Mouse (Mus musculus) neural tube, embryonic 11.5 days (tissue): ENCODE results near the gene Letmd1. TPM values are rescaled to one million over a fixed set of nuclear protein-coding genes. Genes with fewer than 3 reads are reported as not detected.
"Not testable (repeated sequence)": the region's sequence is repeated elsewhere in the genome, so short reads cannot be mapped to it uniquely, and the experiment has no call there.

ENCODE experiments used
- ATAC-seq: fragments of 200-750 bp; cut with Nextera tagmentation; 2 replicates; pipeline ENCODE4 v1.8.0; 2017; ENCODE audit warnings: moderate number of reproducible peaks, mild to moderate bottlenecking, moderate TSS enrichment, moderate library complexity; ENCODE audit not compliant: insufficient read depth, low FRiP score, low TSS enrichment
- DNase-seq: peaks from one replicate; pipeline ENCODE4 v3.0.0-alpha.2; 2015; ENCODE audit warnings: low spot score
- H3K27ac ChIP-seq: fragments of 300-500 bp; sonication (generic); 2 replicates; pipeline ENCODE4 v1.5.1; 2014; ENCODE audit warnings: low read depth, mild to moderate bottlenecking, low read length
- H3K27me3 ChIP-seq: fragments of 300-500 bp; sonication (generic); 2 replicates; pipeline ENCODE4 v1.6.1; 2014; ENCODE audit warnings: mild to moderate bottlenecking, low read length, mixed read lengths; ENCODE audit not compliant: control insufficient read depth, insufficient read depth
- H3K36me3 ChIP-seq: fragments of 300-500 bp; sonication (generic); 2 replicates; pipeline ENCODE4 v1.6.1; 2014; ENCODE audit warnings: mild to moderate bottlenecking, low read length, moderate library complexity, mixed read lengths; ENCODE audit not compliant: control insufficient read depth, insufficient read depth
- H3K4me1 ChIP-seq: fragments of 300-500 bp; sonication (generic); 2 replicates; pipeline ENCODE4 v1.6.1; 2014; ENCODE audit warnings: low read length, mixed read lengths; ENCODE audit not compliant: control insufficient read depth, insufficient read depth
- H3K4me2 ChIP-seq: fragments of 300-500 bp; sonication (generic); 2 replicates; pipeline ENCODE4 v1.6.1; 2014; ENCODE audit warnings: low read depth, mild to moderate bottlenecking, moderate library complexity
- H3K4me3 ChIP-seq: fragments of 300-500 bp; sonication (generic); 2 replicates; pipeline ENCODE4 v1.5.1; 2014; ENCODE audit warnings: low read depth, low read length
- H3K9ac ChIP-seq: fragments of 300-500 bp; sonication (generic); 2 replicates; pipeline ENCODE4 v1.6.1; 2014; ENCODE audit warnings: mild to moderate bottlenecking, low read length
- H3K9me3 ChIP-seq: fragments of 300-500 bp; sonication (generic); 2 replicates; pipeline ENCODE4 v1.6.1; 2016; ENCODE audit warnings: low read length; ENCODE audit not compliant: control insufficient read depth
- WGBS: fragments of 180-500 bp; shearing (Covaris S2); extraction: QIAGEN DNeasy Blood & Tissue Kit; methylation state at CpG from one replicate; pipeline ENCODE4 v1.1.7; 2014; 5-methylcytosine and 5-hydroxymethylcytosine counted together
- polyA plus RNA-seq: library from polyadenylated mRNA; unstranded; fragments of >200 nt; fragmentation: Nextera tagmentation; extraction: Ambion mirVana; gene quantifications from 2 replicates; pipeline ENCODE4 v1.2.1, GENCODE M21; 2014

Letmd1 gene
- polyA plus RNA-seq: 47.3 and 51.1 TPM in 2 replicates

DNA sequence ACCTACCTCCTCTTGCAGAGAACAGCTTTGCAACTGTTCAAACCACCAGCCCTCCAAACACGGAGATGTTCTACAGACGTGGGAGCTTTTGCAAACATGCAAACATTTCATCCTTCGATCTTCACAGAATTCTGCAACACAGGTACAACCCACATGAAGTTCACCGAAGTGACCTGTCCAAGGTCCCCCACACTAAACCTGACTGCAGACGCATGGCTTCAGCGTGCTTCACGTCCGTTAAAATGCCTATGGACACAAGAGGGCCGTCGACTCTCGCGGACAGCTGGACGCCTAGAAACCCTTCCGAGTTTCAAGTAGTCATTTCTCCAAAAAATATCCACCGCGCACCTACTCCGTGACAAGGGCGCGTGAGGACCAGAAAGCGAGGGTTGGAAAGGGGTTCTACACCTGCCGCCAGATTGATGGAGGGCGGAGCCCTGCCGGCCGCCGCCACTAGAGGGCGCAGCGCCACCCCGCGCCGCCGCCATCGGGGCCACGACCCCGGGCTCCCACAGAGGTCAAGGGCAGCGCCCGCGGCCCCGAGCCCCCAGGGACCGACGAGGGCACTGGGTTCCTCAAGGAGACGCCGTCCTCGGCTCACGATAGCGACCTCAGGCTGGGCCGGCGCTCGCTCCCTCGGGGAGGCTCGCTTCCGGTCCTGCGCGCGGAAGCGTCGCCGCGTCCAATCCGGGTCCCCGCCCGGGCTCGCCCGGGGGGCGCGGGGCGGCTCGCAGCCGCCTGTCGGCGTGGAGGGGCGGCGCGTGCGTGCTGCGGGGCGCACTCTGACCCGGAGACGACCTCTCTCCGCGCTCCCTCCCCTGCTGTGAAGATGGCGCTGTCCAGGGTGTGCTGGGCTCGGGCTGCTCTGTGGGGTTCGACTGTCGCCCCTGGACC is at the start of gene Letmd1:
Gene Letmd1, plus strand, starts transcription at position 729 of the 894 bp plus-strand sequence.
- Histone ChIP-seq H3K9ac (peak within 1 kb of the TSS; percentile 81), H3K27ac (peak within 1 kb of the TSS; percentile 79), H3K9me3 (no peaks in the 10 kb centered on the region), H3K4me2 (peak within 1 kb of the TSS; percentile 88), H3K36me3 (no peaks in the 10 kb centered on the region), H3K4me3 (peak within 1 kb of the TSS; percentile 79), H3K4me1 (peaks cover 19% of the 10 kb centered on the region), H3K27me3 (no peaks in the 10 kb centered on the region)
- ATAC-seq: peak; percentile 94
- WGBS: 2% methylated on average over 81 of the region's 84 CpGs
- DNase-seq: peak; percentile 94

- H3K4me2 ChIP-seq: no peak overlapping the region
- WGBS: 80% methylated on average over 8 of the region's 8 CpGs
- no peaks in the 10 kb centered on the region for H3K9me3 ChIP-seq
- H3K9ac ChIP-seq: no peak overlapping the region
- no peaks in the 10 kb centered on the region for H3K36me3 ChIP-seq
- DNase-seq (no peak), ATAC-seq (no peak)
- H3K27me3 ChIP-seq: peaks cover 5% of the 10 kb centered on the region; the same call in 1 of the 2 replicates
- peaks cover 10% of the 10 kb centered on the region; the same call in 1 of the 2 replicates for H3K4me1 ChIP-seq
- no peak overlapping the region for H3K4me3 ChIP-seq
- 0 out of 2 replicates have a peak overlapping the region, but pooled peaks have one; percentile 20 for H3K27ac ChIP-seq
These were observed 49.5 kb upstream of the Letmd1 start for GRCm38 (mm10) chr15:100419311-100419710.

GRCm38 (mm10) chr15:100419901-100420745 is 48.7 kb upstream of the Letmd1 start:
- ATAC-seq: no peak
- Histone ChIP-seq H3K27ac (no peak overlapping the region), H3K9me3 (no peaks in the 10 kb centered on the region), H3K36me3 (no peaks in the 10 kb centered on the region), H3K9ac (no peak overlapping the region), H3K4me1 (peaks cover 10% of the 10 kb centered on the region; the same call in 1 of the 2 replicates), H3K4me3 (no peak overlapping the region), H3K4me2 (no peak overlapping the region), H3K27me3 (peaks cover 13% of the 10 kb centered on the region)
- no peak for DNase-seq
- WGBS: 71% methylated on average over 9 of the region's 9 CpGs

DNA sequence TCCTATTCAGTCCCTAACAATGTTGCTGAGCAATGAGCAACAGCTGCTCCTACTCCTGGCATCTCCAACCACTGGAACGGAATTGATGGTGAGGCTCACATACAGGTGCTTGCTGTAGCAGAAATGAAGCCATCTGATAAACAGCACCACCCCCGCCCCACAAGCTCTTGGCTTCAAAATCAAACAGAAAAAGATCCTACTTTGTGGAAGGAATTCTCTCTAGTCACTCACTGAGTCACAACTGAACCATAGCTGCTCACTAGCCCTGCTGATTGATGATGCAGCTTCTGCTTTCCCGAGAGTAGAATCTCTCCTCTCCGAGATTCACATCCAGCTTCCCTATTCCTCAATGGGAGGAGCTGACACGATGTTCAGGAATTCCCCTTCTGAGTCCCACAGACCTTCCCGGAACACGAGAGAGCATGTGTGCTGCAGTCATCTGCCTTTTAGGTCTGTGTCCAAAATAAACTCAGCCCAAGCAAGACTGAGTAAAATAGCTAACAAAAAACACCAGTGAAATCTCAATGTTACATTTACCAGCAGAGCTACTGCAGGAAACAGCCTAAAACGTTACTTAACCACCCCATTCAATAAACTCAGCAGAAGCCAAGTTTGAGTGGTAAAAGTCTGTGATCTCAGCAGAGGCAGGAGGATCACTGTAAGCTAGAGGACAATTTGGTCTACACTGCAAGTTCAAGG is 47.6 kb upstream of the Letmd1 start:
- Histone ChIP-seq H3K4me2 (peak overlapping the region; percentile 84), H3K9ac (no peak overlapping the region; the same call in 1 of the 2 replicates), H3K4me3 (no peak overlapping the region), H3K36me3 (no peaks in the 10 kb centered on the region), H3K9me3 (no peaks in the 10 kb centered on the region), H3K27ac (no peak overlapping the region), H3K27me3 (peaks cover 17% of the 10 kb centered on the region), H3K4me1 (peaks cover 10% of the 10 kb centered on the region; the same call in 1 of the 2 replicates)
- DNase-seq: no peak
- WGBS: 44% methylated on average over 8 of the region's 8 CpGs
- no peak for ATAC-seq

GRCm38 (mm10) chr15:100421758-100422197 is 47.0 kb upstream of the Letmd1 start, which contains the start of gene Gm5475:
Gm5475 (plus strand) TSS chr15:100422147.
- 32% methylated on average over 3 of the region's 3 CpGs for WGBS
- 0 out of 2 replicates have a peak within 1 kb of the TSS, but pooled peaks have one; percentile 10 for H3K27ac ChIP-seq
- not testable (repeated sequence) for H3K9me3 ChIP-seq

GRCm38 (mm10) chr15:100422476-100422875 is 46.3 kb upstream of the Letmd1 start:
- no peak for DNase-seq
- Histone ChIP-seq H3K4me2 (peak overlapping the region; percentile 84), H3K9ac (peak overlapping the region; percentile 91), H3K36me3 (no peaks in the 10 kb centered on the region), H3K9me3 (no peaks in the 10 kb centered on the region), H3K4me3 (peak overlapping the region; percentile 98), H3K27ac (0 out of 2 replicates have a peak overlapping the region, but pooled peaks have one; percentile 10), H3K27me3 (peaks cover 17% of the 10 kb centered on the region), H3K4me1 (peaks cover 10% of the 10 kb centered on the region; the same call in 1 of the 2 replicates)
- peak; percentile 62 for ATAC-seq
- WGBS: under 1% methylated on average over 42 of the region's 44 CpGs

More at GRCm38 (mm10) chr15:100421758-100422197, 47.0 kb upstream of the Letmd1 start, which contains the start of gene Gm5475:
- Histone ChIP-seq H3K4me2 (peak within 1 kb of the TSS; percentile 92), H3K4me1 (peaks cover 10% of the 10 kb centered on the region; the same call in 1 of the 2 replicates), H3K9ac (peak within 1 kb of the TSS; percentile 91), H3K4me3 (peak within 1 kb of the TSS; percentile 98), H3K27me3 (peaks cover 17% of the 10 kb centered on the region)
- not testable (repeated sequence) for DNase-seq, H3K36me3 ChIP-seq, ATAC-seq

GRCm38 (mm10) chr15:100422899-100423860 is 45.6 kb upstream of the Letmd1 start:
- DNase-seq (peak; percentile 97), ATAC-seq (peak; percentile 98)
- Histone ChIP-seq H3K9ac (peak overlapping the region; percentile 91), H3K36me3 (no peaks in the 10 kb centered on the region), H3K27ac (0 out of 2 replicates have a peak overlapping the region, but pooled peaks have one; percentile 10), H3K9me3 (no peaks in the 10 kb centered on the region), H3K4me1 (peaks cover 10% of the 10 kb centered on the region; the same call in 1 of the 2 replicates), H3K27me3 (peaks cover 17% of the 10 kb centered on the region), H3K4me2 (peak overlapping the region; percentile 92), H3K4me3 (peak overlapping the region; percentile 98)
- 1% methylated on average over 57 of the region's 65 CpGs for WGBS
